Mouse (Mus musculus): Measurements from ENCODE around the gene Pex10.

GRCm38 (mm10) chr4:155050116-155050515 lies 16.7 kb upstream of the Pex10 start:
- TF ChIP-seq CTCF (IDR thresholded peaks at IDR 0.05; ENCODE audit: control insufficient read depth, insufficient read depth, insufficient replicate concordance, low read depth, low read length) (no peak), POLR2A (IDR thresholded peaks at IDR 0.05; ENCODE audit: control insufficient read depth, low read depth, low read length) (no peak)
